Mouse (Mus musculus) lung, embryonic 15.5 days (tissue): ENCODE results near the gene Cldn7. TPM values are rescaled to one million over a fixed set of nuclear protein-coding genes. Genes with fewer than 3 reads are reported as not detected.

Experiments used
- ATAC-seq: fragments of 200-750 bp; cut with Nextera tagmentation; 2 replicates; pipeline ENCODE4 v1.8.0; 2017; ENCODE audit warnings: moderate number of reproducible peaks, borderline replicate concordance; ENCODE audit not compliant: low FRiP score, low TSS enrichment; ENCODE audit errors: extremely low read depth
- H3K27ac ChIP-seq: fragments of 300-500 bp; sonication (generic); 2 replicates; pipeline ENCODE4 v1.5.1; 2015; ENCODE audit warnings: moderate library complexity, mild to moderate bottlenecking, inconsistent platforms
- H3K27me3 ChIP-seq: fragments of 300-500 bp; sonication (generic); 2 replicates; pipeline ENCODE4 v1.6.1; 2015; ENCODE audit warnings: inconsistent platforms
- H3K36me3 ChIP-seq: fragments of 300-500 bp; sonication (generic); 2 replicates; pipeline ENCODE4 v1.6.1; 2015; ENCODE audit warnings: inconsistent platforms
- H3K4me1 ChIP-seq: fragments of 300-500 bp; sonication (generic); 2 replicates; pipeline ENCODE4 v1.6.1; 2015; ENCODE audit warnings: inconsistent platforms
- H3K4me2 ChIP-seq: fragments of 300-500 bp; sonication (generic); 2 replicates; pipeline ENCODE4 v1.6.1; 2015; ENCODE audit warnings: inconsistent platforms, mild to moderate bottlenecking, moderate library complexity
- H3K4me3 ChIP-seq: fragments of 300-500 bp; sonication (generic); 2 replicates; pipeline ENCODE4 v1.5.1; 2015; ENCODE audit warnings: mild to moderate bottlenecking, inconsistent platforms
- H3K9ac ChIP-seq: fragments of 300-500 bp; sonication (generic); 2 replicates; pipeline ENCODE4 v1.6.1; 2015; ENCODE audit warnings: inconsistent platforms
- H3K9me3 ChIP-seq: fragments of 300-500 bp; sonication (generic); 2 replicates; pipeline ENCODE4 v1.6.1; 2016; ENCODE audit warnings: inconsistent platforms
- WGBS: fragments of 180-500 bp; shearing (Covaris S2); methylation state at CpG from one replicate; pipeline ENCODE4 v1.1.7; 2015; 5-methylcytosine and 5-hydroxymethylcytosine counted together
- polyA plus RNA-seq: library from polyadenylated mRNA; unstranded; fragments of >200 nt; fragmentation: Nextera tagmentation; extraction: Ambion mirVana; gene quantifications from 2 replicates; pipeline ENCODE4 v1.2.1, GENCODE M21; 2015

Gene Cldn7
- polyA plus RNA-seq, 1 experiment from 2014 or later, result 154 TPM

- Histone ChIP-seq H3K4me2 (peak overlapping the region; percentile 99), H3K9ac (no peak overlapping the region), H3K27ac (no peak overlapping the region), H3K9me3 (no peaks in the 10 kb centered on the region), H3K36me3 (no peaks in the 10 kb centered on the region), H3K4me1 (peaks cover 34% of the 10 kb centered on the region), H3K4me3 (peak overlapping the region; percentile 15; the same call in 1 of the 2 replicates), H3K27me3 (peaks cover 40% of the 10 kb centered on the region)
- no peak for ATAC-seq
- WGBS, result 12% methylated on average over 6 of the region's 6 CpGs
Measured at GRCm38 (mm10) chr11:69934681-69935080, 29.9 kb upstream of the Cldn7 start.

- peak; percentile 76 for ATAC-seq
- 3% methylated on average over 46 of the region's 62 CpGs for WGBS
- H3K27ac ChIP-seq, result no peak within 1 kb of the TSS
- H3K4me2 ChIP-seq, result peak within 1 kb of the TSS; percentile 99
- no peaks in the 10 kb centered on the region for H3K9me3 ChIP-seq
- H3K4me3 ChIP-seq, result peak within 1 kb of the TSS; percentile 53
- H3K27me3 ChIP-seq, result peaks cover 40% of the 10 kb centered on the region
- H3K9ac ChIP-seq, result peak within 1 kb of the TSS; percentile 44
- H3K36me3 ChIP-seq, result no peaks in the 10 kb centered on the region
- H3K4me1 ChIP-seq, result peaks cover 34% of the 10 kb centered on the region
Measured at GRCm38 (mm10) chr11:69935137-69935879, 29.3 kb upstream of the Cldn7 start, which contains the start of gene Ybx2. TSS of gene Ybx2 (plus strand) at chr11:69935796.

DNA sequence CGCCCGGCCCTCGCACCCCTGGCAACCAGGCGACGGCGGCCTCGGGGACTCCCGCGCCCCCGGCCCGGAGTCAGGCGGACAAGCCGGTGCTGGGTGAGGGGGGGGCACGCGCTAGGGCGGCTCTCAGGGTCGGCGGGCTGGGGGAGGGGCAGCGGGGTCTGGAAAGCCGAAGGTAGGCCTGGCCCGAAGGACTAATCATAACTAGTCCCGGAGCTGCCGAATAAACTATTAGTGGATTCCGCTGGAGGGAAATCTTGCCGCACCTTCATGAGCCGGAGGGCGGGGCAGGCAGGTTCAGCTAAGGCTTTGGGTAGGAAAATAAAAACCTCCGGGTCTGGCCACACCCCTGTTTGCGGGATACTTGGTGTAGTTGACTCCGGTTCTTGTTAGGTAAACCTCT, 28.4 kb upstream of the Cldn7 start:
- 1% methylated on average over 30 of the region's 30 CpGs for WGBS
- Histone ChIP-seq H3K27ac (no peak overlapping the region), H3K4me1 (peaks cover 34% of the 10 kb centered on the region), H3K36me3 (no peaks in the 10 kb centered on the region), H3K9ac (peak overlapping the region; percentile 44), H3K9me3 (no peaks in the 10 kb centered on the region), H3K4me3 (peak overlapping the region; percentile 53), H3K4me2 (peak overlapping the region; percentile 99), H3K27me3 (peaks cover 40% of the 10 kb centered on the region)
- ATAC-seq, result no peak

DNA sequence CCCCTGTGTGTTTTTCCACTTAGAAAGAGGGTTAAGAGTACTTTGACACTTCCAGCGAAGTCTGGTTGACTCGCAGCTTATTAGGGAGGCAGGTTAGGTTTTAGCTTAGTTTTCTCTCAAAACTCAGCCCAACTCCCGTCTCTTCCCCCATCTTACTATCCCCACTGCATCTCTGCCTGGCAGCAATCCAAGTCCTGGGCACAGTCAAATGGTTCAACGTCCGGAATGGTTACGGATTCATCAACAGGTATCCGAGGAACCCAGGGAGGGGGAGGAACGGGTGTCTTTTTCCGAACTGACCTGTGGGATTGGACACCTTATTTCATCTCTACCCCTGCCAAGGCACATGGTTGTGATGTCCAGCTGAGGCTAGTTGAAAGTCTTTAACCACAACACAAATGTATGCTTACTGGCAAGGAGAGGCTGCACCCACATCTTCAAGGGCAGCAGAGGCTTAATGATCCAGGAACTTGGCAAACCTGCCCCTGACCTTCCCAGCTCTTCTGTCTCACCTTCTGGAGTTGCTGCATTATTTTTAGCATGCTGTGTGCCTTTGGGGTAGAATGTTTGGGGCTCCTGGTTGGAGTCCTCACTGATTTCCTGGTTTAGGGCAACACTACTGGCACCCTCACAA, 27.7 kb upstream of the Cldn7 start:
- Histone ChIP-seq H3K36me3 (no peaks in the 10 kb centered on the region), H3K4me2 (peak overlapping the region; percentile 99), H3K9me3 (no peaks in the 10 kb centered on the region), H3K9ac (no peak overlapping the region), H3K4me3 (peak overlapping the region; percentile 53), H3K27me3 (peaks cover 40% of the 10 kb centered on the region), H3K27ac (no peak overlapping the region), H3K4me1 (peaks cover 34% of the 10 kb centered on the region)
- WGBS, result 22% methylated on average over 9 of the region's 9 CpGs
- ATAC-seq, result no peak

- peaks cover 34% of the 10 kb centered on the region for H3K4me1 ChIP-seq
- ATAC-seq, result no peak
- no peaks in the 10 kb centered on the region for H3K9me3 ChIP-seq
- peaks cover 40% of the 10 kb centered on the region for H3K27me3 ChIP-seq
- WGBS, result 43% methylated on average over 4 of the region's 4 CpGs
- H3K4me2 ChIP-seq, result peak overlapping the region; percentile 99; the same call in 1 of the 2 replicates
- H3K27ac ChIP-seq, result no peak overlapping the region
- no peaks in the 10 kb centered on the region for H3K36me3 ChIP-seq
- H3K4me3 ChIP-seq, result no peak overlapping the region
- no peak overlapping the region for H3K9ac ChIP-seq
Measured at GRCm38 (mm10) chr11:69937385-69937784, 27.2 kb upstream of the Cldn7 start.

GRCm38 (mm10) chr11:69937834-69938233, 26.7 kb upstream of the Cldn7 start:
- Histone ChIP-seq H3K4me3 (no peak overlapping the region), H3K36me3 (no peaks in the 10 kb centered on the region; the same call in 1 of the 2 replicates), H3K9me3 (no peaks in the 10 kb centered on the region), H3K4me1 (peaks cover 34% of the 10 kb centered on the region), H3K4me2 (no peak overlapping the region), H3K27me3 (peaks cover 40% of the 10 kb centered on the region), H3K27ac (no peak overlapping the region), H3K9ac (no peak overlapping the region)
- no peak for ATAC-seq
- WGBS, result 64% methylated on average over 5 of the region's 5 CpGs

- Histone ChIP-seq H3K9me3 (no peaks in the 10 kb centered on the region), H3K4me1 (peaks cover 34% of the 10 kb centered on the region), H3K36me3 (no peaks in the 10 kb centered on the region; the same call in 1 of the 2 replicates), H3K9ac (no peak overlapping the region), H3K4me2 (no peak overlapping the region), H3K4me3 (no peak overlapping the region), H3K27ac (no peak overlapping the region), H3K27me3 (peaks cover 40% of the 10 kb centered on the region)
- 23% methylated on average over 9 of the region's 9 CpGs for WGBS
- no peak for ATAC-seq
Measured at GRCm38 (mm10) chr11:69938401-69938979, 26.1 kb upstream of the Cldn7 start.

- peaks cover 40% of the 10 kb centered on the region for H3K27me3 ChIP-seq
- H3K9ac ChIP-seq, result no peak overlapping the region
- WGBS, result 63% methylated on average over 5 of the region's 5 CpGs
- no peak for ATAC-seq
- no peak overlapping the region for H3K4me2 ChIP-seq
- peaks cover 2% of the 10 kb centered on the region for H3K36me3 ChIP-seq
- H3K4me1 ChIP-seq, result peaks cover 34% of the 10 kb centered on the region
- H3K27ac ChIP-seq, result no peak overlapping the region
- H3K9me3 ChIP-seq, result no peaks in the 10 kb centered on the region
- H3K4me3 ChIP-seq, result no peak overlapping the region
Measured at GRCm38 (mm10) chr11:69939181-69939580, 25.4 kb upstream of the Cldn7 start.

GRCm38 (mm10) chr11:69939731-69940130, 24.8 kb upstream of the Cldn7 start:
- no peak overlapping the region for H3K4me3 ChIP-seq
- H3K9me3 ChIP-seq, result no peaks in the 10 kb centered on the region
- WGBS, result 94% methylated on average over 17 of the region's 17 CpGs
- H3K9ac ChIP-seq, result no peak overlapping the region
- peaks cover 38% of the 10 kb centered on the region for H3K27me3 ChIP-seq
- peaks cover 28% of the 10 kb centered on the region for H3K4me1 ChIP-seq
- ATAC-seq, result no peak
- peaks cover 7% of the 10 kb centered on the region for H3K36me3 ChIP-seq
- no peak overlapping the region for H3K27ac ChIP-seq
- H3K4me2 ChIP-seq, result no peak overlapping the region

GRCm38 (mm10) chr11:69940962-69941361, 23.6 kb upstream of the Cldn7 start:
- Histone ChIP-seq H3K36me3 (peaks cover 12% of the 10 kb centered on the region), H3K27ac (no peak overlapping the region), H3K9me3 (no peaks in the 10 kb centered on the region), H3K27me3 (peaks cover 29% of the 10 kb centered on the region), H3K4me2 (no peak overlapping the region), H3K4me1 (peaks cover 17% of the 10 kb centered on the region), H3K9ac (no peak overlapping the region), H3K4me3 (no peak overlapping the region)
- no peak for ATAC-seq
- WGBS, result 65% methylated on average over 4 of the region's 4 CpGs

DNA sequence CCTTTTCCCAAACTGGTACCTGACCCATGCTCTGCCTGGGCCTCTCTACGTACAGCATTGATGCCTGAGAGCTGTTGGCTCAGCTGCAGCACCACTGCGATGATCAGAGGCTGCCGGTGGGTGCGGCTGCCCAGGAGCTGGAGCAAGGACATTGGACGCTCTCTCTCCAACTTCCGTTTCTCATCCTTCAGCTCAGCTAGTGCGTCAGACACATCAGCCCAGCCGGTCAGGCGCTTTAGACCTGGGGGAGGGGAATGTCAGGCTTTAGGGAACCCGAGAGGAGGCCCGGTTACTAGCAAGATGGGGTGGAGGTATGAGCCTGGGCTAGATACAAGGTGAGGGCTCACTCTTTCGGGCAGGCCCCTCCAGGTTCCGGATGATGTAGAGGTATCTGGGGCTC, 19.4 kb upstream of the Cldn7 start:
- H3K36me3 ChIP-seq, result peaks cover 12% of the 10 kb centered on the region
- 60% methylated on average over 13 of the region's 13 CpGs for WGBS
- H3K27ac ChIP-seq, result no peak overlapping the region
- peaks cover 29% of the 10 kb centered on the region for H3K4me1 ChIP-seq
- H3K9me3 ChIP-seq, result no peaks in the 10 kb centered on the region
- no peak overlapping the region for H3K4me3 ChIP-seq
- ATAC-seq, result no peak
- no peaks in the 10 kb centered on the region; the same call in 1 of the 2 replicates for H3K27me3 ChIP-seq
- no peak overlapping the region for H3K9ac ChIP-seq
- no peak overlapping the region for H3K4me2 ChIP-seq
